Mouse (Mus musculus) midbrain, postnatal 0 days (tissue): ENCODE results near the gene Mnx1. TPM values are rescaled to one million over a fixed set of nuclear protein-coding genes. Genes with fewer than 3 reads are reported as not detected.
"Not testable (repeated sequence)": the region's sequence is repeated elsewhere in the genome, so short reads cannot be mapped to it uniquely, and the experiment has no call there.

Experiments used
- ATAC-seq: fragments of 200-750 bp; cut with Nextera tagmentation; 2 replicates; pipeline ENCODE4 v1.8.0; 2017; ENCODE audit warnings: moderate number of reproducible peaks, mild to moderate bottlenecking, moderate TSS enrichment, moderate library complexity; ENCODE audit not compliant: low FRiP score
- DNase-seq: peaks from one replicate; pipeline ENCODE4 v3.0.0-alpha.2; 2015; ENCODE audit warnings: low spot score
- H3K27ac ChIP-seq: fragments of 300-500 bp; sonication (generic); 2 replicates; pipeline ENCODE4 v1.5.1; 2014; ENCODE audit warnings: low read depth, mild to moderate bottlenecking, low read length, mixed read lengths
- H3K27me3 ChIP-seq: fragments of 300-500 bp; sonication (generic); 2 replicates; pipeline ENCODE4 v1.6.1; 2014; ENCODE audit warnings: low read length, control low read depth, mixed read lengths; ENCODE audit not compliant: insufficient read depth
- H3K36me3 ChIP-seq: fragments of 300-500 bp; sonication (generic); 2 replicates; pipeline ENCODE4 v1.6.1; 2014; ENCODE audit warnings: low read length, control low read depth, mixed read lengths; ENCODE audit not compliant: insufficient read depth
- H3K4me1 ChIP-seq: fragments of 300-500 bp; sonication (generic); 2 replicates; pipeline ENCODE4 v1.6.1; 2014; ENCODE audit warnings: mild to moderate bottlenecking, control low read depth, antibody characterized with exemption, low read length, mixed read lengths; ENCODE audit not compliant: insufficient read depth
- H3K4me2 ChIP-seq: fragments of 300-500 bp; sonication (generic); 2 replicates; pipeline ENCODE4 v1.6.1; 2014; ENCODE audit warnings: low read depth, mild to moderate bottlenecking, low read length, mixed read lengths; ENCODE audit not compliant: poor library complexity, severe bottlenecking
- H3K4me3 ChIP-seq: fragments of 300-500 bp; sonication (generic); 2 replicates; pipeline ENCODE4 v1.5.1; 2014; ENCODE audit warnings: low read depth, mild to moderate bottlenecking, low read length, moderate library complexity
- H3K9ac ChIP-seq: fragments of 300-500 bp; sonication (generic); replicated peaks from 2 replicates; pipeline ENCODE4 v1.6.1; 2014; ENCODE audit warnings: mild to moderate bottlenecking, low read length, moderate library complexity, mixed read lengths; ENCODE audit not compliant: poor library complexity, severe bottlenecking
- H3K9me3 ChIP-seq: fragments of 300-500 bp; sonication (generic); 2 replicates; pipeline ENCODE4 v1.6.1; 2016; ENCODE audit warnings: low read length, control low read depth
- CTCF ChIP-seq: IDR thresholded peaks from 2 replicates; pipeline ENCODE4 v1.5.1; 2016; ENCODE audit warnings: antibody characterized with exemption, mild to moderate bottlenecking
- WGBS: fragments of 180-500 bp; shearing (Covaris S2); extraction: QIAGEN DNeasy Blood & Tissue Kit; methylation state at CpG from one replicate; pipeline ENCODE4 v1.1.7; 2014; 5-methylcytosine and 5-hydroxymethylcytosine counted together
- polyA plus RNA-seq: library from polyadenylated mRNA; unstranded; fragments of >200 nt; fragmentation: Nextera tagmentation; extraction: Ambion mirVana; gene quantifications from 2 replicates; pipeline ENCODE4 v1.2.1, GENCODE M21; 2015
- total RNA-seq: library from RNA; depleted of rRNA; stranded (reverse); fragments of >200 nt; gene quantifications from 2 replicates; pipeline ENCODE4 v1.2.3, GENCODE M21; 2014

Mnx1 gene
- total and polyA plus RNA-seq, 2 experiments from 2014 or later: not detected

DNA sequence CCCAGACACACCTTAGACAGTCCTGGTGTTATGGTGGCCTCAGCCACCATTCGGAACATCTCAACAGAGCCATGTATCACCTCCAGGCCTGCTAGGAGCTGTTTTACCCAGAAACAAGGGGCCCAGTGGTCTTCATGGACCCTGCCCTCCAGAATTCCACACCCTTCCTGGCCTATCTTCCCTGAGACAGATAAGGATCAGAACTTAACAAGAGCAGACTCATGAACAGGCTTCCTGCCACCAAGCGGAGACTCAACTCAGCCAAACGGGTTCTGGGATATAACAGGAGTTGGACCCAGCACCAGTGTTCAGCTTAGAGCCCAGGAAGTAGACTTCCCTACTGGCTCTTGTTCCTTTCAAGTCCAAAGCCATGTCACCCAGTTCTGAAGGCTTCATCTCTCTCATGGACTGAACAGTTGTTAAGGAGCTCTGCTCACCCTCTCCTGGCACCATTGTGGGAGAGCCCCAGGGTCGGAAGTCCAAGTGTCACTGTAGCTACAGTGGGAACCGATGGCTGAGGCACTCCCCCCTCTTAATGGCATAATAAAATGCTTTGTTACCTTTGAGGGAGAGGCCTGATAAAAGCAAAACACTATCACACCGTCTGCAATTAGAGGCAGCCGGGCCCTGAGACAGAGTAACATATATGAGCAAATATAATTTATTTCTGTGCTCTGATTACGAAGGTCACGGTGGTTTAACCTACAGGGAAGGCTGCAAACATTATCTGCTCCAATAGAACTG is 15.2 kb downstream of the Mnx1 start:
- Histone ChIP-seq H3K9me3 (no peaks in the 10 kb centered on the region), H3K36me3 (no peaks in the 10 kb centered on the region), H3K9ac (no peak overlapping the region), H3K27ac (no peak overlapping the region), H3K4me1 (peaks cover 4% of the 10 kb centered on the region; the same call in 1 of the 2 replicates), H3K27me3 (peaks cover 16% of the 10 kb centered on the region), H3K4me2 (no peak overlapping the region), H3K4me3 (no peak overlapping the region)
- ATAC-seq (no peak), DNase-seq (no peak)
- TF ChIP-seq CTCF: no peak
- WGBS: 82% methylated on average over 9 of the region's 9 CpGs

DNA sequence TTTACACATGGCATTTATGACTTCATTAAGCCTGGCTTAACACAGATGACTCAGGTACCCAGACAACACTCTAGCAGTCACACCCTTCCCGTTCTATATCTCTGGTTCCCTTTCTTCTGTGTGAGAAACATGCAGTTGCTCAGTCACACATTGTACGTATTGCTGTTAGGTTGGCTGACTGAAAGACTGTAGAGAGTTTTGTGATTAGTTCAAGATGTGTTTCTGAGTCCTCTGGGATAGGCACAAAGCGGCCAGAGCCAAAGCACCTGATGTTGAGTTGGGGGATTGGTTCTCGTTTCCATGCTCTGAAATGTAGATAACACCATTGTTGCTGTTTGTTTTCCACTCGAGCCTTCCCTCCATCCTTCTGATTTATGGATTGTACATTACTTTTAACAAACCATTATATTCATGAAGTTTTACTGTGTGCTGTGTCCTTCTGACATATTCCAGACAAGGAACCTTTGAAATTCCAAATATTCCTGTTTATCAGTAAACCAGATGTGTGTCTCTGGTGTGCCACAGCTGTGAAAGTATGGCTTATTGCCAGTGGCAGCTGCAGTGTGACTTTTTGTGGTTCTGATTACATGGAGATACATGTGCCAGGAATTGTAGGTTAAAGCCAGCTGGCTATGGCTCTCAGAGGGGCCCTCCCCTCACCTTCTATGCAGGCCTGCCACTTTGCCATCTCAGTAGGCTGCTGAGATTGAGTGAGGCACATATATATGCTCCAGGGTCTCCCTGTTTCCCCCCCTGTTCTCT is 21.2 kb downstream of the Mnx1 start:
- no peaks in the 10 kb centered on the region for H3K9me3 ChIP-seq
- ATAC-seq: no peak
- 80% methylated on average over 5 of the region's 5 CpGs for WGBS

GRCm38 (mm10) chr5:29452352-29452751 is 25.9 kb downstream of the Mnx1 start:
- H3K36me3 ChIP-seq: peaks cover 38% of the 10 kb centered on the region; the same call in 1 of the 2 replicates

More for the DNA sequence above, 21.2 kb downstream of the Mnx1 start:
- H3K4me1 ChIP-seq: no peaks in the 10 kb centered on the region
- no peak overlapping the region for H3K4me3 ChIP-seq
- no peak for TF ChIP-seq CTCF
- H3K27me3 ChIP-seq: no peaks in the 10 kb centered on the region
- peaks cover 14% of the 10 kb centered on the region; the same call in 1 of the 2 replicates for H3K36me3 ChIP-seq
- no peak overlapping the region for H3K9ac ChIP-seq
- no peak for DNase-seq
- no peak overlapping the region for H3K27ac ChIP-seq
- H3K4me2 ChIP-seq: no peak overlapping the region

GRCm38 (mm10) chr5:29445275-29445674 is 33.0 kb downstream of the Mnx1 start:
- H3K4me3 ChIP-seq: no peak overlapping the region
- no peak for DNase-seq
- no peak for TF ChIP-seq CTCF
- 100% methylated on average over 2 of the region's 2 CpGs for WGBS
- no peak overlapping the region for H3K9ac ChIP-seq
- no peaks in the 10 kb centered on the region for H3K4me1 ChIP-seq
- no peak for ATAC-seq
- peaks cover 73% of the 10 kb centered on the region for H3K36me3 ChIP-seq
- no peak overlapping the region for H3K4me2 ChIP-seq
- H3K27ac ChIP-seq: no peak overlapping the region
- H3K9me3 ChIP-seq: no peaks in the 10 kb centered on the region
- H3K27me3 ChIP-seq: no peaks in the 10 kb centered on the region

More at GRCm38 (mm10) chr5:29452352-29452751, 25.9 kb downstream of the Mnx1 start:
- DNase-seq (no peak), ATAC-seq (no peak)
- TF ChIP-seq CTCF: no peak
- H3K27me3 ChIP-seq: no peaks in the 10 kb centered on the region
- no peak overlapping the region for H3K9ac ChIP-seq
- no peaks in the 10 kb centered on the region for H3K9me3 ChIP-seq
- H3K4me3 ChIP-seq: no peak overlapping the region
- 61% methylated on average over 4 of the region's 4 CpGs for WGBS
- no peaks in the 10 kb centered on the region for H3K4me1 ChIP-seq
- H3K4me2 ChIP-seq: no peak overlapping the region
- no peak overlapping the region for H3K27ac ChIP-seq

GRCm38 (mm10) chr5:29436728-29437127 is 41.5 kb downstream of the Mnx1 start:
- H3K27ac ChIP-seq, H3K4me2 ChIP-seq, ATAC-seq, H3K9me3 ChIP-seq, H3K4me3 ChIP-seq, H3K9ac ChIP-seq, DNase-seq, H3K27me3 ChIP-seq, H3K4me1 ChIP-seq: not testable (repeated sequence)
- H3K36me3 ChIP-seq: peaks cover 43% of the 10 kb centered on the region
- WGBS: 95% methylated on average over 6 of the region's 6 CpGs

- TF ChIP-seq CTCF: no peak
- 50% methylated on average over 8 of the region's 8 CpGs for WGBS
- peak overlapping the region; percentile 79; the same call in 1 of the 2 replicates for H3K9ac ChIP-seq
Observed at GRCm38 (mm10) chr5:29435491-29435890, 42.8 kb downstream of the Mnx1 start.

More at GRCm38 (mm10) chr5:29435491-29435890, 42.8 kb downstream of the Mnx1 start:
- Histone ChIP-seq H3K36me3 (peaks cover 31% of the 10 kb centered on the region), H3K27me3 (no peaks in the 10 kb centered on the region), H3K4me3 (peak overlapping the region; percentile 88), H3K4me1 (peaks cover 9% of the 10 kb centered on the region; the same call in 1 of the 2 replicates), H3K9me3 (no peaks in the 10 kb centered on the region), H3K27ac (no peak overlapping the region), H3K4me2 (peak overlapping the region; percentile 91)
- ATAC-seq (no peak), DNase-seq (no peak)
